Mouse (Mus musculus) intestine, embryonic 14.5 days (tissue): Measurements from ENCODE around the gene Rreb1. TPM values are rescaled to one million over a fixed set of nuclear protein-coding genes. Genes with fewer than 3 reads are reported as not detected.

Experiments
- ATAC-seq: fragments of 200-750 bp; cut with Nextera tagmentation; replicated peaks from 2 replicates; pipeline ENCODE4 v1.8.0; 2017; ENCODE audit warnings: low read depth, moderate number of reproducible peaks, moderate TSS enrichment, moderate library complexity; ENCODE audit not compliant: low FRiP score, low TSS enrichment
- DNase-seq: peaks from one replicate; pipeline ENCODE4 v3.0.0-alpha.2; 2018; ENCODE audit warnings: low spot score
- H3K27ac ChIP-seq: fragments of 300-500 bp; sonication (generic); 2 replicates; pipeline ENCODE4 v1.5.1; 2014; ENCODE audit warnings: low read depth, mild to moderate bottlenecking, control low read depth
- H3K27me3 ChIP-seq: fragments of 300-500 bp; sonication (generic); replicated peaks from 2 replicates; pipeline ENCODE4 v1.6.1; 2014; ENCODE audit warnings: low read length, control low read depth; ENCODE audit not compliant: control insufficient read depth, insufficient read depth
- H3K36me3 ChIP-seq: fragments of 300-500 bp; sonication (generic); 2 replicates; pipeline ENCODE4 v1.6.1; 2014; ENCODE audit warnings: low read length, control low read depth; ENCODE audit not compliant: control insufficient read depth, insufficient read depth
- H3K4me1 ChIP-seq: fragments of 300-500 bp; sonication (generic); replicated peaks from 2 replicates; pipeline ENCODE4 v1.6.1; 2014; ENCODE audit warnings: low read length, control low read depth, mixed read lengths; ENCODE audit not compliant: control insufficient read depth, insufficient read depth
- H3K4me2 ChIP-seq: fragments of 300-500 bp; sonication (generic); 2 replicates; pipeline ENCODE4 v1.6.1; 2014; ENCODE audit warnings: low read length
- H3K4me3 ChIP-seq: fragments of 300-500 bp; sonication (generic); 2 replicates; pipeline ENCODE4 v1.5.1; 2014; ENCODE audit warnings: low read depth, low read length, control low read depth, mixed read lengths
- H3K9ac ChIP-seq: fragments of 300-500 bp; sonication (generic); 2 replicates; pipeline ENCODE4 v1.6.1; 2014; ENCODE audit warnings: mild to moderate bottlenecking, low read length
- H3K9me3 ChIP-seq: fragments of 300-500 bp; sonication (generic); 2 replicates; pipeline ENCODE4 v1.6.1; 2016; ENCODE audit warnings: low read length, control low read depth; ENCODE audit not compliant: control insufficient read depth
- WGBS: fragments of 180-500 bp; shearing (Covaris S2); extraction: QIAGEN DNeasy Blood & Tissue Kit; methylation state at CpG from one replicate; pipeline ENCODE4 v1.1.7; 2014; 5-methylcytosine and 5-hydroxymethylcytosine counted together
- polyA plus RNA-seq: library from polyadenylated mRNA; unstranded; fragments of >200 nt; fragmentation: Nextera tagmentation; extraction: Ambion mirVana; gene quantifications from 2 replicates; pipeline ENCODE4 v1.2.1, GENCODE M21; 2014

Gene Rreb1
- polyA plus RNA-seq, 1 experiment from 2014 or later, result 20.3 TPM

DNA sequence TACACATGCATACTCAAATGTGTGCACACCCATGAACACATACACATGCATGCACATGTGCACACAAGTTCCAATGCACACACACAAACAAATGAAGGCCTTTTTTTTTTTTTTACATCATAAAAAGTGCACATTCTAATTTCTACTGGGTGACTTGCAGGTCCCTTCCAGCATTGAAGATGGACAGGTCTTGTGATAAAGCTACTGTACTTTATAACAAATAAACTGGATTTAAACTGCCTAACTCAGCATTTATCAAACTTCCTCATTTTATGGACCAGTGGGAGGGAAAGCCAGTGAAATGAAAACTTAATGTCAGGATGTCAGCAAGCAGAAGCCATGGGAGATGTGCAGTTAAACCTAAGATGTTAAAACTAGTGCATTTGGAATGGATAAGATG is 1.5 kb upstream of the Rreb1 start:
- H3K4me1 ChIP-seq, result peaks cover 9% of the 10 kb centered on the region; the same call in 1 of the 2 replicates
- no peak overlapping the region for H3K4me3 ChIP-seq
- peaks cover 10% of the 10 kb centered on the region; the same call in 1 of the 2 replicates for H3K27me3 ChIP-seq
- no peak overlapping the region for H3K9ac ChIP-seq
- H3K27ac ChIP-seq, result no peak overlapping the region
- H3K4me2 ChIP-seq, result no peak overlapping the region
- H3K9me3 ChIP-seq, result no peaks in the 10 kb centered on the region
- no peak for DNase-seq
- H3K36me3 ChIP-seq, result no peaks in the 10 kb centered on the region
- no peak for ATAC-seq

DNA sequence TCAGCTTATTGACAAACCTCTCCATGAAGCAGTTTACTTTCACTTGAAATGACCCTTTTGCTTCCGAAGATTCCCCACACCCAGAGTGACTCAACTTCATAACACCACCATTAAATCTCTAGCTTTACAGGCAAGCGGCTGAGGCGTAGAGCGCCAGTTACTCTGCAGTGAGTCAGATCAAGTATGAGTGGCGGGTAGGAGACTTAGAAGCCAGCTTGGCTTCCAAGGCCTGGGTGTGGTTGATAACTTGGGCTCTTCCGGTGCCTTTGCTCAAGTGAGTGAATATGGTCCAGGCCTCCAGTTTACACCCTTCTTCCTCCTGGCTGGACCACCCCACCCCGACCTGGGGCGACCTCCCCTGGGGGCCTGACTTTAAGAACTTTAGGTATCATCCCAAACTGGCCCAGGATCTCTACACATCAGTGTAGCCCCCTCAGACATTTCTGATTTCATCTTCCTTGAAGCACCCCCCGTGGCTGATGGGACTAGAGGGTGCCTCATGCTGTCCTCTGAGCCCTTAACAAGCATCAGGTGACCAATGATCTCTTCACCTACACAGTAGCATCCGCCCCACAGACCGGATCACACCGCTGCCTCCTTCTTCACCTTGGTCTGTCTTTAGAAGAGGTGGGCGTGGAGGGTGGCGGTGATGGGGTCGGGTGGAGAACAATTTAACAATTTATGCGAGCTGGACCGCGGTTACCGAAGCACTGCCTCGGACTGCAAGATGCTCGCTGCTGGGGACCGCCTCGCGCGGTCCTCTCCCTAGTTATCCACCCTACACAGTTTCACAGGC is 651 bp upstream of the Rreb1 start:
- WGBS, result 18% methylated on average over 25 of the region's 25 CpGs
- Histone ChIP-seq H3K4me3 (peak overlapping the region; percentile 53), H3K9me3 (no peaks in the 10 kb centered on the region), H3K36me3 (no peaks in the 10 kb centered on the region), H3K4me2 (peak overlapping the region; percentile 99), H3K4me1 (peaks cover 9% of the 10 kb centered on the region; the same call in 1 of the 2 replicates), H3K27ac (no peak overlapping the region), H3K9ac (peak overlapping the region; percentile 44), H3K27me3 (peaks cover 10% of the 10 kb centered on the region; the same call in 1 of the 2 replicates)
- peak; percentile 36 for ATAC-seq
- DNase-seq, result peak; percentile 57

DNA sequence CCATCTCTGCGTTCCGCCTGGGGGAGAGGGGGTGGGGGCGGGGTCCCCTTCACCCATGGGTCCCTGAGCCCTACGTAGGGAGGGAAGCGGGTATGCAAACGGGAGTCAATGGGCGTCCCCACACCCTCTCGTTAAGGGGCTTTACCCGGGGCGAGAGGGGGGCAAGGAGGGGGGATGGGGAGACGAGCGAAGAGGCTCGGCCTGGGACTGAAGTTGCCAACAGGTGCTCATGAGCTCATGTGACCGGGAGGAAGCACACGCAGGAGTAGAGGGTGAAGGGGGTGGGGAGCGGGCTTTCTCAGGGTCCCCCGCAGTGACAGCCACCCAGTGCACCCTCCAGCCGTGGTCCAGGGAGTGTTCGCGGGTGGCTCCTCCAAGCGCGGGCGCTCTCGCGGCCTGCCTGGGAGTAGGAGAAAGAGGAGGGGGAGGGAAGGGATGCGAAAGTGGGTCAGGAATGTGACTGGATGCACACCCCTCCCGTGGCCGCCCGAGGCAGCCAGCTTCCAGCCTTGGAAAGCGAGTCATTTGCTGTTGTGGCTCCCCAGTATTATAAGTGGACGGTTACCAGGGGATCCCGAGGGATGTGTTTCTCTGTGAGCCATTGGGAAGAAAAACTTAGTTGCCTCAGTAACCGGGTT is 513 bp downstream of the Rreb1 start:
- 0% methylated on average over 31 of the region's 33 CpGs for WGBS
- peak overlapping the region; percentile 44 for H3K9ac ChIP-seq
- H3K27ac ChIP-seq, result no peak overlapping the region
- ATAC-seq (peak; percentile 37), DNase-seq (peak; percentile 70)
- H3K4me1 ChIP-seq, result peaks cover 9% of the 10 kb centered on the region; the same call in 1 of the 2 replicates
- peak overlapping the region; percentile 99 for H3K4me2 ChIP-seq
- peaks cover 10% of the 10 kb centered on the region; the same call in 1 of the 2 replicates for H3K27me3 ChIP-seq
- H3K9me3 ChIP-seq, result no peaks in the 10 kb centered on the region
- no peaks in the 10 kb centered on the region for H3K36me3 ChIP-seq
- peak overlapping the region; percentile 53 for H3K4me3 ChIP-seq

DNA sequence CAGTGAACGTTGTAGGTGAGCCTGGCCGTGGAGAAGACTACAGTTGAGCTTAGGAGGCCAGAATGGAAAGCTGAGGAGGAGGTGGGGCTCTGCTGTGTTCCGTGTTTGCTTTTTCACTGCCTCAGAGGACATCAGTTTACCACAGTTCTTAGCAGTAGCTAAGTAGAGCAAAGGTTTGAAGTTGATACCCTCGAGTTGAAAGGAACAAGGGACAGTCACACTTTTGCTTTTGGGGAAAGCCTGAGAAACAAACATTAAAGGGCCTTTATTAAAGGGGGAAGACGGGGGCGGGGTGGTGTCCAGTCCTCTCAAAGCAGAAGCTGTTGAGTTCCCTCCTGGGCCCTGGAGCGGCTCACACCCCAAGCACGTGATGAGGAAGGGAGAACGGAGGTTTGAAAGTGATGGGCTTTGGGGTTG is 1.1 kb downstream of the Rreb1 start:
- Histone ChIP-seq H3K9ac (no peak overlapping the region), H3K4me2 (peak overlapping the region; percentile 99), H3K36me3 (no peaks in the 10 kb centered on the region), H3K4me3 (peak overlapping the region; percentile 53), H3K27me3 (peaks cover 10% of the 10 kb centered on the region; the same call in 1 of the 2 replicates), H3K9me3 (no peaks in the 10 kb centered on the region), H3K4me1 (peaks cover 9% of the 10 kb centered on the region; the same call in 1 of the 2 replicates), H3K27ac (no peak overlapping the region)
- DNase-seq (no peak), ATAC-seq (no peak)
- 8% methylated on average over 9 of the region's 9 CpGs for WGBS

DNA sequence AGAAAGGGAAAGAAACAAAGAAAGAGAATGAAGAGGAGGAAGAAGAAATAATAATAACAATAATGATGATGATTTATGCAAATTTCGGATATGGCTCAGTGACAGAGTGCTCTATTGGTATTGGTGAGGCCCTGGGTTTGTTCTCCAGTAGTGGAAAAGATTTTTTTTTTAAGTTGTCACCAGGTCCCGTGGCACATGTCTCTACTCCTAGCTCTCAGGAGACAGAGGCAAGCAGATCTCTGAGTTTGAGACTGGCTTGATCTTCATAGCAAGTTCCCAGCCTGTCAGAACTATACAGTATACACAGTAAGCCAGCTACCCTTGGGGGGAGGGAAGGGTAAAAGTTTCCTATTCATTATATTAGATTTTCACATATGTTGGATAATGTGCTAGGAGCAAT is 3.4 kb downstream of the Rreb1 start:
- Histone ChIP-seq H3K4me1 (peaks cover 9% of the 10 kb centered on the region; the same call in 1 of the 2 replicates), H3K27ac (no peak overlapping the region), H3K9me3 (no peaks in the 10 kb centered on the region), H3K36me3 (no peaks in the 10 kb centered on the region), H3K4me3 (no peak overlapping the region), H3K4me2 (no peak overlapping the region), H3K9ac (no peak overlapping the region), H3K27me3 (peaks cover 10% of the 10 kb centered on the region; the same call in 1 of the 2 replicates)
- ATAC-seq (no peak), DNase-seq (no peak)
- 81% methylated on average over 2 of the region's 2 CpGs for WGBS

DNA sequence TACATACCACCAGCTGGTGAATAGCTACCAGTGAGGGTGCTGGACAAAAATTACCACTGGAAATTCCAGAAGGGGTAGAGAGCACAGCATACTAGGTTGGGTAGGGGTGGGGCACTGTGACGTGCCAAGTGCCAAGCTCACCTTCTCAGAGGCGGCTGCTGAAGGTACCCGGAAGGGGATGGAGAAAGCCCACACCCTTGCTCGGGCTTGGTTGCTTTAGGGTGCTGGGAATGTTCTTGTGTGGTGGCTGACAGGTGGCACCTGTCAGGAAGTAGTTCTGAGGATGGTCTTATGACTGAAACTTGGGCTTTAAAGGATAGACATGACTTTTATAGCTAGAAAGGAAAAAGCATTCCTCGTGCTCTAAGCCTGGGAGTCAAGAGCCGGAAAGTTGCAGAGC is 3.9 kb downstream of the Rreb1 start:
- Histone ChIP-seq H3K9ac (no peak overlapping the region), H3K4me1 (peaks cover 9% of the 10 kb centered on the region; the same call in 1 of the 2 replicates), H3K9me3 (no peaks in the 10 kb centered on the region), H3K4me3 (no peak overlapping the region), H3K36me3 (no peaks in the 10 kb centered on the region), H3K27ac (no peak overlapping the region), H3K27me3 (peaks cover 10% of the 10 kb centered on the region; the same call in 1 of the 2 replicates), H3K4me2 (no peak overlapping the region)
- WGBS, result 65% methylated on average over 6 of the region's 6 CpGs
- no peak for ATAC-seq
- DNase-seq, result no peak

DNA sequence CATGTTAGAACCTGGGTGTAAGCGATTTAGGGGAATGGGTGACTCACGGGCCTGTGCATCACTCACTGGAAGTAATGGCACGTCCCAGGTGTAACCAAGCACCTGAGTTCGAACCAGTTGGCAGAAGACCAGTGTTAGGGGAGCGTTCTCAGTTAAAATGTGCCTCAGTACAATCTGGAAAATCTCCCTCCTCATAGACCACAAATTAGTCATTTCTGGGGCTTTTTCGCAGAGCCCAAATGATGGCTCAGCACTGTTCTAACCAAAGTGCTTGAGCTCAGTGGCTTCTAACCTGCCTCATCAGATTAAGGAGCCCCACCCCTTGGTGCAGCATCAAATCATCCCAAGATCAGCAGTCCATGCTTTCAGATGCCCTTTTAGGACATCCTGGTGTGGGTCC is 5.5 kb downstream of the Rreb1 start:
- Histone ChIP-seq H3K9ac (no peak overlapping the region), H3K36me3 (no peaks in the 10 kb centered on the region), H3K9me3 (no peaks in the 10 kb centered on the region), H3K4me2 (no peak overlapping the region), H3K4me3 (no peak overlapping the region), H3K27ac (no peak overlapping the region), H3K4me1 (peaks cover 5% of the 10 kb centered on the region; the same call in 1 of the 2 replicates), H3K27me3 (no peaks in the 10 kb centered on the region)
- DNase-seq, result no peak
- WGBS, result 90% methylated on average over 6 of the region's 6 CpGs
- ATAC-seq, result no peak

DNA sequence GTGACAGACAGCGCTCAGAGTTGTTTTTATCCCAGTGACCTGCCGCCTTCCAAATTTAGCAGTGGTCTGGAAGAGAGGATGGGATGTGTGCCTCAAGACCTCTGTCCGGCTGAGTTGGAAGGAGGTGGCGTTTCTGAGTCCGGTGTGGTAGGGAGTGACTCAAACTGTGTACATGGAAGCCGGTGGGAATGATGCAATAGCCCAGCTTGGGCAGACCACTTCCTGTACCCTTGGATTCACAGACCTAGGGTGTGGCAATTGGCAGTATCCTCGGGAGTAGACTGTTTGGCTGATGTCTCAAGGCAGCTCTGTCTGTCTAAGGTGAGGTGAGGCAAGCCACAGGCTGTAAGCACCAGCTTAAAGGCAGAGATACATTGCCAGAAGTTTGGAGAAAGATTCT is 6.0 kb downstream of the Rreb1 start:
- ATAC-seq (no peak), DNase-seq (no peak)
- Histone ChIP-seq H3K36me3 (no peaks in the 10 kb centered on the region), H3K9me3 (no peaks in the 10 kb centered on the region), H3K9ac (no peak overlapping the region), H3K27me3 (no peaks in the 10 kb centered on the region), H3K4me3 (no peak overlapping the region), H3K27ac (no peak overlapping the region), H3K4me1 (no peaks in the 10 kb centered on the region; the same call in 1 of the 2 replicates), H3K4me2 (no peak overlapping the region)
- 72% methylated on average over 7 of the region's 7 CpGs for WGBS
